Mouse (Mus musculus) limb, embryonic 10.5 days (tissue): ENCODE measurements around the gene Hopx. TPM values are rescaled to one million over a fixed set of nuclear protein-coding genes. Genes with fewer than 3 reads are reported as not detected.
"Not testable (repeated sequence)": the region's sequence is repeated elsewhere in the genome, so short reads cannot be mapped to it uniquely, and the experiment has no call there.

Experiments
- DNase-seq: peaks from one replicate; pipeline ENCODE4 v3.0.0-alpha.2; 2017; ENCODE audit warnings: low spot score
- H3K27ac ChIP-seq: fragments of 300-500 bp; sonication (generic); 2 replicates; pipeline ENCODE4 v1.5.1; 2016; ENCODE audit warnings: mild to moderate bottlenecking
- H3K27me3 ChIP-seq: fragments of 300-500 bp; sonication (generic); 2 replicates; pipeline ENCODE4 v1.6.1; 2016; ENCODE audit warnings: low read depth, mild to moderate bottlenecking; ENCODE audit not compliant: poor library complexity, severe bottlenecking
- H3K36me3 ChIP-seq: fragments of 300-500 bp; sonication (generic); 2 replicates; pipeline ENCODE4 v1.6.1; 2016; ENCODE audit warnings: mild to moderate bottlenecking, moderate library complexity
- H3K4me1 ChIP-seq: fragments of 300-500 bp; sonication (generic); 2 replicates; pipeline ENCODE4 v1.6.1; 2016
- H3K4me3 ChIP-seq: fragments of 300-500 bp; sonication (generic); 2 replicates; pipeline ENCODE4 v1.5.1; 2016; ENCODE audit warnings: mild to moderate bottlenecking, moderate library complexity
- H3K9me3 ChIP-seq: fragments of 300-500 bp; sonication (generic); replicated peaks from 2 replicates; pipeline ENCODE4 v1.6.1; 2016; ENCODE audit warnings: mild to moderate bottlenecking
- WGBS: fragments of 180-500 bp; shearing (Covaris S2); methylation state at CpG from one replicate; pipeline ENCODE4 v1.1.7; 2016; 5-methylcytosine and 5-hydroxymethylcytosine counted together
- polyA plus RNA-seq: library from polyadenylated mRNA; unstranded; fragments of >200 nt; fragmentation: Nextera tagmentation; extraction: Ambion mirVana; gene quantifications from 2 replicates; pipeline ENCODE4 v1.2.1, GENCODE M21; 2016

Gene Hopx
- polyA plus RNA-seq, 1 experiment from 2014 or later = not detected

DNA sequence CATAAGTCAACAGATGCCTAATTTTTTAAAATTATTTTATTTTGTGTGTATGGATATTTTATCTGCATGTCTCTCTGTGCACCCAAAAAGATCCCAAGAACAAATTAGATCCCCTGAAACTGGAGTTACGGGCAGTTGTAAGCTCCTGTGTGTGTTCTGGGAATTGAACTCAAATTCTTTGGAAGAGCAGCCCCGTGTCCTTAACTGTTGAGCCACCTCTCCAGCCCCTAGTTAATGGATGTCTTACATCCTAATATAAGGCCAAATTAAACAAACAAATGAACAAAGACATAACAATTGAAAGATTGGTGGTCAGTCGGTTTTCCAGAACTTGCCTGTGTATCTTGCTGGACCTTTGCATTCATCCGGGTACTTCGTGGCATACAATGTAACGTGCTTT, 6.1 kb downstream of the Hopx start:
- WGBS = 96% methylated on average over 6 of the region's 6 CpGs
- Histone ChIP-seq H3K27me3 (no peaks in the 10 kb centered on the region), H3K4me3 (no peak overlapping the region), H3K4me1 (peaks cover 17% of the 10 kb centered on the region; the same call in 1 of the 2 replicates), H3K36me3 (no peaks in the 10 kb centered on the region), H3K27ac (no peak overlapping the region), H3K9me3 (no peaks in the 10 kb centered on the region)
- no peak for DNase-seq

DNA sequence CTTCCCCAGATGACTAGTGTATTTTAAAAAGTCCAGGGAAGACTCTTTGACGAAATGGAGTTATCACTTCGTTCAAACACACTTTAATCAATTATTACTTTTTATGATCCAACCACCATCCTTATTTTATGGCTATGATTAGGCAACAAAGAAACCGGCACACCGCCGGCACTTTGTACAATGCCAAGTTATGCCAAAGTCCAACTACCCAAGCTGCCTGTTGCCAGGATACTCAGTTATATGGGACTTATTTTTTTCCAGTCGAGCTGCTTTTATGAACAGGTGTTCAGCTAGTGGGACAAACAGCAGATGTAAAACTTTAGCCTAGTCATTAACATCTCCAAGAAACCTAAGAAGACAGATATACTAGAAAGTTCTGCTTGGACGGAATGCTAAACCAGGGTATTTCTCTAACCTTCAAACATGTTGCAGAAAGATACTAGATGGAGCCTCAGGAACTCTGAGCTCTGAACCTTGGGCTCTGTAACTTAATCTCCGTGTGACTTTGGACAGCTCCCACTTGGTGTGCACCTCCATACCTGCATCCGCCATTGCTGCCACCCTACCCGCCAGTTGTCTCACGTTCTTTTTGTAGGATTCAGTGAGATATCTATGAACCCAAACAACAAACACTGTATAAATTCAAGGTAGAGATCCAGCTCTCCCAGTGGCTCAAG, 7.6 kb downstream of the Hopx start:
- Histone ChIP-seq H3K36me3 (no peaks in the 10 kb centered on the region), H3K4me1 (peaks cover 21% of the 10 kb centered on the region), H3K27ac (no peak overlapping the region), H3K27me3 (no peaks in the 10 kb centered on the region), H3K9me3 (no peaks in the 10 kb centered on the region), H3K4me3 (no peak overlapping the region)
- 92% methylated on average over 11 of the region's 11 CpGs for WGBS
- no peak for DNase-seq

DNA sequence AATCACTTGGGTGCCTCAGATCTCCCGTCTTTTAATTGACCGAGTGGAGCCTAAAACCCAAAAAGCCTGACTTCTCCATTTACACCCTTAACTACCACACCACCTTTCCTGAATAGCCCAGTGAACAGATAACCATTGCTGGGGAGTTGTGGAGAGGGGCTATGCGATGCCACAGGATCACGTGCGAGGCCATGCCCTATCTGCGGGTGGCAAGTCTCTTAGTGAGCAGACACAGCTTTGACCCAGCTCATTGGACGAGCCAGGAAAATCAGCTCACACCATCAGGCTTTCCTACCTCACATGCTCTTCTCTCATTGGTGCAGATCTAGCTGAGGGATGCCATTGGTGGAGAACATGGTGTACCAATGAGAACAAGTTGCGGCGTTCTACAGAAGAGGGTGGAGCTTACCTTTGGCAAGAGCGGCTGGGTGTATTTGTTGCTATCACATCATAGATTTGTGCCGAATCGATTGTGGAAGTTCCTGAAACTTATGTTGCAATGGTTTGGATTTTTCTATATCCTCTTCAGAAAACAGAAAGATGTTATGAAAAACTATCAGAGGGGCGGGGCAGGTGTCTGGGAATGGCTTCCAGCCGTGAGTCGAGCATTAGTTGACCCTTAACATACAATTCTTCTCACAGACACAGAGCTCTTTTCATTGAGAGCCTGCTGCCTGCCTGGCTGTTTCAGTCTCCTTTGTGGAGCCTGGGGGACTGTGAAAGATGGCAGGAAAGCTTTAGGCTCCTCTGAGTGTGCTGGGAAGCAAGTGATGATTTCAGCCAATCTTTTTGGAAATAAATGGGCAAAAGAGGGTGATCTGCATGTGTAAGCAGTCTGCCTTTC, 12.2 kb downstream of the Hopx start:
- H3K27ac ChIP-seq = no peak overlapping the region
- no peak overlapping the region for H3K4me3 ChIP-seq
- H3K9me3 ChIP-seq = no peaks in the 10 kb centered on the region
- DNase-seq = no peak
- H3K4me1 ChIP-seq = peaks cover 29% of the 10 kb centered on the region
- H3K36me3 ChIP-seq = no peaks in the 10 kb centered on the region
- 90% methylated on average over 15 of the region's 15 CpGs for WGBS
- H3K27me3 ChIP-seq = no peaks in the 10 kb centered on the region

DNA sequence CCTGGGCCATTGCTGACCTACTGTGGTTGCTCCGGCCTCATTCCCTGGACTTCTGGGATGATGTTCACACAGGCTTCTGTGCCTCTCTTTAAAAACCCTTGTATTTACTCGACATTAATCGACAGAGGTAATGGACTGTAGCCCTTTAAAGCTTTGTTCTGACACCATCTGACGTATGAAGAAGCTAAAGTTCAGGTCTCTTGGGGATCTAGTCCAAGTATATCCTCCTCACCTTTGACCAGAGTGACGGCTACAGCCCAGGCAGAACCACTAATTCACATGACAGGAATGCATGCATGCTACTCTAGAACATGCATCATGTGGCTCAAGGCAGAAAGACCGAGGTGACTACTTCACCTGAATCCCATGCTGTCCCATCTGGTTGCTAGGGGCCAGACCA, 14.2 kb downstream of the Hopx start:
- H3K4me3 ChIP-seq = no peak overlapping the region
- H3K27ac ChIP-seq = 0 out of 2 replicates have a peak overlapping the region, but pooled peaks have one; percentile 53
- no peaks in the 10 kb centered on the region for H3K9me3 ChIP-seq
- H3K36me3 ChIP-seq = no peaks in the 10 kb centered on the region
- H3K4me1 ChIP-seq = peaks cover 42% of the 10 kb centered on the region
- 82% methylated on average over 6 of the region's 6 CpGs for WGBS
- H3K27me3 ChIP-seq = peaks cover 6% of the 10 kb centered on the region; the same call in 1 of the 2 replicates
- no peak for DNase-seq

DNA sequence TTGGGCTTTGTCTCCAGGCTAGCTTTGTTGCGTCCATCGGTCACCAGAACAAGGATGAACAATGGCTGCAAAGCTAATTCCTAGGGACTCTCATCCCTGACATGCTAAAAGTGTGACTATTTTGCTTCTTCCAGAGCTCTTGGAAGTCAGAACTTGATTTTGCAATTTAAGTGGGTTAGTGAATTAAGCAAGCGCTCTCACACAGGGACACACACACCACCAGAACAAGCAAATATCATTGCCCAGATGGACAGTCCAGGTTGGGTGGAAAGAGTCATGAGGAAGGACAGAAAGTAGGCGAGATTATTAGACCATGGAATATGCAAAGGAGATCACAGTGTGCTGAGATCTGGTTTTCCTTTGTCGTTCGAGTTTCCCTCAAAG, 14.9 kb downstream of the Hopx start:
- DNase-seq = no peak
- Histone ChIP-seq H3K36me3 (no peaks in the 10 kb centered on the region), H3K27me3 (peaks cover 11% of the 10 kb centered on the region; the same call in 1 of the 2 replicates), H3K27ac (peak overlapping the region; percentile 53; the same call in 1 of the 2 replicates), H3K4me3 (no peak overlapping the region), H3K9me3 (no peaks in the 10 kb centered on the region), H3K4me1 (peaks cover 49% of the 10 kb centered on the region)
- 76% methylated on average over 6 of the region's 6 CpGs for WGBS

DNA sequence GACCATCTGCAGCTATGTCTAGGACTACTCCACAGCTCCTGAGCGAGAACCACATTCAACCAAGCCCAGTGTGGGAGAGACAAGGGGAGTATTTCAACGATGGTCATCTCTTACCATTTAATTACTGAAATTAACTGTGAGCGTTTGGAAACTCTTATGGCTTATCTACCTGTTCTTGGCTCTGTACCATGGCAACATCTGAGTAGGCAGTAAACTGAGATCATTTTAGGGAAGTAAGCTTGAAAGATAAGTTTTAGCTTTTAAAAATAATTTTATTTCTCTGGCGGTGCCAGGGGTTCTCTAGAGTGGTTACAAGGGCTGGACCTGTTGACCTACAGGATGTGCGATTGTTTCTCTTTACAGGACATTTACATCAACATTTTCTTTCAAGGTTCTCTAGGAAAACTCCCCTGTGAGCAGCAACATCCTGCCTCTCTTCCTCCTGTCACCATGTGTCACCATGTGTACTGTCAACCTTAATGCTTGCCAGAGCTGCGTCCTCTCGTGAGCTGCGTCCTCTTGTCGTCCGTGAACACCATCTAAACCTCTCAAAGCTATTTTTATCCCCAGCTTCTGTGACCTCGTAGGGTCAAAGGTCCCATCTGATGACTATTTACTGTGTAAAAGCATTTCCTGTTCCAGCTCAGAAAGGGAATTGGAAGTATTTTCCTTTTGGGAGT, 15.5 kb downstream of the Hopx start:
- peak overlapping the region; percentile 53; the same call in 1 of the 2 replicates for H3K27ac ChIP-seq
- no peaks in the 10 kb centered on the region for H3K9me3 ChIP-seq
- no peak for DNase-seq
- peaks cover 14% of the 10 kb centered on the region; the same call in 1 of the 2 replicates for H3K27me3 ChIP-seq
- peaks cover 55% of the 10 kb centered on the region for H3K4me1 ChIP-seq
- H3K4me3 ChIP-seq = no peak overlapping the region
- H3K36me3 ChIP-seq = no peaks in the 10 kb centered on the region
- WGBS = 43% methylated on average over 11 of the region's 11 CpGs

DNA sequence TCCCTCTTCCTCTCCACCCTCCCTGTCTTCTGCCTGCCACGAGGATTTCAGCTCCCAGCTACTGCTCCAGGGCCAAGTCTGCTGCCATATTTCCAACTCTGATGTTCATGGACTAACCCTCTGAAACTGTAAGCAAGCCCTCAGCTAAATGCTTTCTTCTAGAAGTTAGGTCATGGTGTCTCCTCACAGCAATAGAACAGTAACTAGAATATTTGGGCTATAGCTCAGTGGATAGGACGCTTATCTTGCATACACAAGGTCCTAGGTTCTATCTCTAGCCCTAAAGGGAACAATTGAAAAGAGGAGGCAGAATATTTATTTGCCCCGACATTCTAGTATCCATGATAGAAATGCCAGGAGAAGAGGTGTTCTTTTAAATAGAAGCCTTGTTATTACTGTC, 16.0 kb downstream of the Hopx start:
- no peak overlapping the region for H3K4me3 ChIP-seq
- H3K36me3 ChIP-seq = no peaks in the 10 kb centered on the region
- WGBS = 87% methylated on average over 3 of the region's 3 CpGs
- peaks cover 18% of the 10 kb centered on the region for H3K27me3 ChIP-seq
- DNase-seq = no peak
- no peak overlapping the region for H3K27ac ChIP-seq
- no peaks in the 10 kb centered on the region for H3K9me3 ChIP-seq
- peaks cover 59% of the 10 kb centered on the region for H3K4me1 ChIP-seq

DNA sequence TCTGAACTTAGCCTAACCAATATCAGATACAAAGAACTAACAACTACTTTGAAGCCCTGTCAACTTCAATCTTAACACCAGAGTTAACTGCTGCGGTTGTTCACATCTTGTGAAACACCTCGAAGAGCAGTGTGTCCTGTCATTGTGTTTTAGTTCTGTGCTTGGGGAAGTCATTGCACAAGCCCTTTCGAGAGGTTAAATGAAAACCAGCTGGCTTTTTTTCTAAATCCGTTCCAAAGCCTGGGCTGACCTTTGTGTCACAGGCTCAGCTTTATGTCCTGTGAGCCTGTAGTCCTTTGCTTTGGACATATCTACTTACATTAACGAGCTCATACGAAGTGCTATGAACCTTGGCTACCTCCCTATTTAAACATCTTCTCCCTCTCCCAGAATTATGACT, 17.2 kb downstream of the Hopx start:
- Histone ChIP-seq H3K27me3 (peaks cover 27% of the 10 kb centered on the region), H3K4me3 (no peak overlapping the region), H3K9me3 (no peaks in the 10 kb centered on the region), H3K4me1 (peaks cover 57% of the 10 kb centered on the region), H3K27ac (peak overlapping the region; percentile 14; the same call in 1 of the 2 replicates), H3K36me3 (no peaks in the 10 kb centered on the region)
- WGBS = 19% methylated on average over 6 of the region's 6 CpGs
- no peak for DNase-seq

DNA sequence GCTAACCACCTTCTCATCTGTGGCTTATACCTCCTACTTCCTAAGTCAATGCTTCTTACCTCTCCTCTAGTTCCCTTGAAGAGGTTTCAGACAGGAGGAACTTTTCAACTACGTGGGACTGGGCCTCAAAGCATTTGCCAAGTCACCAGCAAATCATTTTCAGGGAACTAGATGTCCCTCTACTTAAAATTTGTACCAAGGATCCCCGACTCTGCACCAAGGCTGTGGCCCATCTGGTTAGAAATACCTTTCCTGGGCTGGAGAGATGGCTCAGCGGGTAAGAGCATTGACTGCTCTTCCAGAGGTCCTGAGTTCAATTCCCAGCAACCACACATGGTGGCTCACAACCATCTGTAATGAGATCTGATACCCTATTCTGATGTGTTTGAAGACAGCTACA, 18.7 kb downstream of the Hopx start:
- H3K4me3 ChIP-seq, H3K27ac ChIP-seq, H3K36me3 ChIP-seq, H3K9me3 ChIP-seq, DNase-seq: not testable (repeated sequence)
- 85% methylated on average over 3 of the region's 3 CpGs for WGBS
- Histone ChIP-seq H3K27me3 (peaks cover 30% of the 10 kb centered on the region), H3K4me1 (peaks cover 55% of the 10 kb centered on the region)

DNA sequence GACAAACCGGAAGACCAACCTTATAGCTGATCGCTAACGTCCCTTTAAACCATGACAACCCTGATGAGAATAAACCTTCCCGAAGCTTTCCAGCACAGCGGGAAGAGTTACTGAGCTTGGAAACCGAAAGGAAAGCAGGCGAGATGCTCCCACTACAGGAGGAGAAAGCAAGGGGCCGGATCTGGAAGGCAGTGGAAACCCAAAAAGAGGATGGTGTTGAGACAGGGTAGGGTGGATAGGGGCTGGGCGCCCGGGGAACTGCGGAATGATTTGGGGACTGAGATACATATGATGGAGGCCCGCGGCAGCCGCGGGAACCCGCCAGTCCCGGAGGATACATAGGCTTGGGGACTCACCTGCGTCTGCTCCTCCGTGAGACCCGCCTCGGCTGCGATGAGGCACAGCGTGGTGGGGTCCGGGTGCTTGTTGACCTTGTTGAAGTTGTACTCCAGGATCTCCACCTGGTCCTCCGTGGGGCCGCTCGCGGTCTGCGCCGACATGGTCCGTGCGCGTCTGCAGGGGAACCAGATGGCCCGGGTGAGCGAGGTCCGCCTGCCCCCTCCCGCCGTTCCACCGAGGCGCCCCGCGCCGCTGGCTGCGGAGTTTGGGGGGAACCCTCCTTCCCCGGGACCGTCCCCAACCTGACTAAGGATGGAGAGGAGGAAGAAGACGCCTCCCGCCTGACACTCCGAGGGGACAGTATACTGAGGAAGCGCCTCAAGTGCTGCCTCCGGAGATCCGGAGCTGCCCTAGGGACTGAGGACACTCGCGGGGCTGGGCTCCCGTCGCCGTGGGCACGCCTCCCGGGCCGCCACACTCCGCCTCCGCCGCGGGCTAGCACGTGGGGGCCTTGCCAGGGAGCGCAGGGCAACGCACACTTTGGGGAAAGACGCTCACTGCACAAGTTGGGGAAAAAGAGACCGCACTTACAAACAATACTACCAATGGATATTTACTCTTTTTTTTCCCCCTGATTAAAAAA, 20.1 kb downstream of the Hopx start:
- peaks cover 52% of the 10 kb centered on the region for H3K4me1 ChIP-seq

DNA sequence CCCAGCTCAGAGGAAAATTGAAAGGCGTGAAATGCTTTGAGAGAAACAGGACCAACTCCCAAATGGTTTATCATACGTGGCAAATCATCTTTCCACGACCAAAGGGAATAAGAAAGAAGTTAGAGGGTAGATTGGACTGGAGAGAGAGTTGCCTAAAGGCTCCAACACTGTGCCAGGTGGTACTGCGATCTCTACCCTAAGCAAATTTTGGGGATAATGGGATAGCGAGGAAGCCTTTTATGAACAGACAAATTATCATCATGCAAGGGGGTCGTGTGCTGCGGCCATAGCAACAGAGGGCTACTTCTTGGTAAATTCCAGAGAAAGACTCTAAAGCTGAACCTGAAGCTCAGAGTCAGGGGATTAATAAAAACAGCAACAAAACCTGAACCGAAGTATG, 21.0 kb downstream of the Hopx start:
- H3K27ac ChIP-seq = no peak overlapping the region
- no peaks in the 10 kb centered on the region for H3K36me3 ChIP-seq
- peak overlapping the region; percentile 77 for H3K4me3 ChIP-seq
- 49% methylated on average over 8 of the region's 8 CpGs for WGBS
- H3K4me1 ChIP-seq = peaks cover 47% of the 10 kb centered on the region
- H3K9me3 ChIP-seq = no peaks in the 10 kb centered on the region
- no peak for DNase-seq
- H3K27me3 ChIP-seq = peaks cover 30% of the 10 kb centered on the region

More for the DNA sequence above, 20.1 kb downstream of the Hopx start:
- Histone ChIP-seq H3K4me3 (peak overlapping the region; percentile 77), H3K27me3 (peaks cover 30% of the 10 kb centered on the region), H3K36me3 (no peaks in the 10 kb centered on the region), H3K9me3 (no peaks in the 10 kb centered on the region), H3K27ac (peak overlapping the region; percentile 74)
- WGBS = under 1% methylated on average over 69 of the region's 69 CpGs
- peak; percentile 74 for DNase-seq

DNA sequence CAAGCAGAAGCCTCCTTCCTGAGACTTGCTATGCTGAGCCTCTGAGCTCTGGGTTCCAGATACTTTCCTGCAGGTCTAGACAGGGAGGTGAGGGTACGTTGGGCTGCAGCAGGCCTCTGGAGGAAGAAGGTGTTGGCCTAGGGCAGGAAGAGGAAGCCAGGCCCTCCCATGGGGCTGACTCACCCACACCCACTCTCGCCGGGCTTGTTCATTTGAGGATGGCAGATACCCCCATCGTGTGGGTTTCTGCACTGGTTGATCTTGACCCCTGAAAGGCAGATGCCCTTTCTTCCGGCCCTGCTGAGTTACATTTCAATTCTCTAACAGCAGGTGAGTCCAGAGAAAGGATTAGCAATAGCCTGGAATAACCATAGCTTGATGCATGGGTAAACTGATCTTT, 22.4 kb downstream of the Hopx start:
- DNase-seq = no peak
- H3K27me3 ChIP-seq = peaks cover 30% of the 10 kb centered on the region
- WGBS = 81% methylated on average over 5 of the region's 5 CpGs
- no peak overlapping the region for H3K4me3 ChIP-seq
- H3K9me3 ChIP-seq = no peaks in the 10 kb centered on the region
- no peaks in the 10 kb centered on the region for H3K36me3 ChIP-seq
- peaks cover 34% of the 10 kb centered on the region for H3K4me1 ChIP-seq
- H3K27ac ChIP-seq = no peak overlapping the region
